15 mouse cellular contexts compared by ENCODE assay signal in the genomic region with DNA sequence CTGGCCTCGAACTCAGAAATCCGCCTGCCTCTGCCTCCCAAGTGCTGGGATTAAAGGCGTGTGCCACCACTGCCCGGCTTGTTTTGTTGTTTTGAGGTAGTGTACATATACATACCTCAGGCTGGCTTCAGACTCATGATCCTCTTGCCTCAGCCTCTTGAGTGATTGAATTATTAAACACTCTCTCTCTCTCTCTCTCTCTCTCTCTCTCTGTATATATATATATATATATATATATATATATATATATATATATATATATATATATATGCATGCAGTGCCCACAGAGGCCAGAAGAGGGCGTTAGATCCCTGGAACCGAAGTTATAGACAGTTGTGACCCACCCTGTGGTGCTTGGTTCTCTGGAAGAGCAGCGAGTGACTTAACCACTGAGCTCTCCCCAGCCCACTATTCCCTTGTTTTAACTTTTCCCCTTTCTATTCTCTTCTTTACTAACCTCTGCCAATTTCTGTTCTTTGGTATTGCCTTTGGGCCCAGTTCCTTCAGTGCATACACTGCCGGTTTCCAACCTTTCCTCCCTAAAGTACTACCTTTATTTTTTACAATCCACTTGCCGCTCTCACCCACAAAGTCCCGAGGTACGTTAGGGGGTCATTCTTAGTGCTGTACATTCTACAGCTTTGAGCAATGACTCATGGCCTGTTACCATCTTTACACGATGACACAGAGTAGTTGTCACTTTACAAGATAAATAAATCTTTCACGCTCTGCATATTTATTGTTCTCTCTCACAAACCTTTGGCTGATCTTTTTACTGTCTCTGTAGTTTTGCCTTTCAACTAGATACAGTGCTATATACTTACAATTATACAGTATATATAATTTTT. TPM values are rescaled to one million over a fixed set of nuclear protein-coding genes. Genes with fewer than 3 reads are reported as not detected.
A peak's percentile ranks its signal among the peaks of the same experiment; 100 is the strongest.
DNase-seq lines count a peak whose midpoint lies in the region; ATAC-seq and TF ChIP-seq lines count a peak whose summit lies in the region.
"Had no signal": no experiment of that assay in that cellular context is flagged by ENCODE, and none has a peak within 500 bp of the region (broad histone marks: within the 10 kb centered on the region; RNA-seq: fewer than 3 reads in every experiment).

No protein-coding gene starts in this region.

- no peak for DNase-seq in liver, adult 2 months (ENCODE audit: extremely low read depth, low read depth, low spot score)
- DNase-seq in liver, embryonic 11.5 days (ENCODE audit: low spot score), result no peak
- no peak for DNase-seq in CH12.LX (ENCODE audit: extremely low read depth)
- peak; percentile 47 for DNase-seq in NIH3T3 (ENCODE audit: low read depth)
- peak; percentile 44 for DNase-seq in naive thymus-derived CD4-positive, alpha-beta T cell, adult 2 months (ENCODE audit: low read depth)
- DNase-seq in hindbrain, embryonic 11.5 days (ENCODE audit: low spot score), result no peak
- DNase-seq: adrenal gland, adult 8-10 months; gastrocnemius, postnatal 36 days; kidney, postnatal 25 days; thymus, postnatal 25 days had no signal

- TF ChIP-seq POLR2A in liver, adult 2 months (IDR thresholded peaks at IDR 0.05; ENCODE audit: extremely low read depth, insufficient read depth, low read length), result no peak
- TF ChIP-seq POLR2A in CH12.LX (IDR thresholded peaks at IDR 0.05; ENCODE audit: low read depth, low read length), result no peak

- dilution Hi-C loops in CH12.LX (cut with MboI; ENCODE audit: extremely low pct_ligation_motif_present, extremely low pct_unique_long_range_greater_than_20kb, low sequenced_read_pairs), result no loop called here

- no peak; the same call in 1 of the 2 replicates for TF ChIP-seq RAD21 in CH12.LX (IDR thresholded peaks at IDR 0.05; ENCODE audit: low read depth, low read length)

- 76% methylated on average over 13 of the region's 13 CpGs for whole genome bisulfite sequencing in liver, adult 2 months
- 71% methylated on average over 13 of the region's 13 CpGs for WGBS in liver, embryonic 11.5 days
- WGBS in hindbrain, embryonic 11.5 days, result 77% methylated on average over 13 of the region's 13 CpGs
- 87% methylated on average over 13 of the region's 13 CpGs for WGBS in forebrain, embryonic 13.5 days

- TF ChIP-seq CTCF in liver, adult 2 months (IDR thresholded peaks at IDR 0.05; ENCODE audit: low read depth, low read length), result peak; percentile 32; the same call in 1 of the 2 replicates
- TF ChIP-seq CTCF in CH12.LX (conservative IDR thresholded peaks at IDR 0.05 in 1 of 2, IDR thresholded peaks at IDR 0.05 in 1 of 2; ENCODE audit: low read depth in 2 of 2, low read length in 2 of 2), result 0 out of 4 replicates have a peak, but pooled peaks of 1 of the 2 experiments have one; percentile 23

- H3K36me3 ChIP-seq in liver, adult 2 months (ENCODE audit: control insufficient read depth, insufficient read depth, low read length), result no peaks in the 10 kb centered on the region
- no peaks in the 10 kb centered on the region for H3K36me3 ChIP-seq in liver, embryonic 11.5 days (ENCODE audit: control insufficient read depth, insufficient read depth, low read length)
- no peaks in the 10 kb centered on the region for H3K36me3 ChIP-seq in CH12.LX (replicated peaks in 1 of 2; ENCODE audit: control insufficient read depth in 1 of 2, insufficient read depth in 1 of 2, low read length in 1 of 2)
- H3K36me3 ChIP-seq in hindbrain, embryonic 11.5 days (ENCODE audit: control insufficient read depth, insufficient read depth, low read length), result no peaks in the 10 kb centered on the region
- no peaks in the 10 kb centered on the region for H3K36me3 ChIP-seq in forebrain, embryonic 13.5 days (ENCODE audit: poor library complexity, severe bottlenecking)
- H3K36me3 ChIP-seq: embryonic facial prominence, embryonic 15.5 days; forebrain, embryonic 15.5 days; heart, embryonic 15.5 days had no signal

- H3K4me3 ChIP-seq in liver, adult 2 months (ENCODE audit: insufficient read depth, low read depth, low read length), result no peak overlapping the region
- no peak overlapping the region for H3K4me3 ChIP-seq in liver, embryonic 11.5 days (ENCODE audit: low read depth, low read length)
- H3K4me3 ChIP-seq in CH12.LX (replicated peaks in 1 of 3; ENCODE audit: low read depth in 2 of 3, low read length in 2 of 3, poor library complexity in 1 of 3), result no peak overlapping the region
- H3K4me3 ChIP-seq in hindbrain, embryonic 11.5 days (ENCODE audit: low read depth, low read length), result no peak overlapping the region
- H3K4me3 ChIP-seq in forebrain, embryonic 13.5 days, result no peak overlapping the region
- H3K4me3 ChIP-seq: embryonic facial prominence, embryonic 15.5 days; forebrain, embryonic 15.5 days; heart, embryonic 15.5 days had no signal

- H3K27ac ChIP-seq in liver, adult 2 months (replicated peaks; ENCODE audit: insufficient read depth, low read depth, low read length), result no peak overlapping the region
- H3K27ac ChIP-seq in liver, embryonic 11.5 days (ENCODE audit: low read depth, low read length), result no peak overlapping the region
- H3K27ac ChIP-seq in CH12.LX (ENCODE audit: insufficient read depth, low read depth), result no peak overlapping the region
- no peak overlapping the region for H3K27ac ChIP-seq in hindbrain, embryonic 11.5 days (ENCODE audit: low read depth, low read length)
- no peak overlapping the region for H3K27ac ChIP-seq in forebrain, embryonic 13.5 days
- H3K27ac ChIP-seq: embryonic facial prominence, embryonic 15.5 days; forebrain, embryonic 15.5 days; heart, embryonic 15.5 days had no signal

- no peak for ATAC-seq in liver, embryonic 11.5 days (replicated peaks; ENCODE audit: low FRiP score)
- no peak for ATAC-seq in hindbrain, embryonic 11.5 days (ENCODE audit: low FRiP score)
- no peak for ATAC-seq in forebrain, embryonic 13.5 days
- ATAC-seq: forebrain, embryonic 15.5 days; hindbrain, embryonic 16.5 days had no signal

- no peak overlapping the region for H3K9ac ChIP-seq in liver, adult 2 months (ENCODE audit: low read depth, low read length)
- no peak overlapping the region for H3K9ac ChIP-seq in liver, embryonic 11.5 days (ENCODE audit: low read depth, low read length)
- no peak overlapping the region for H3K9ac ChIP-seq in CH12.LX (ENCODE audit: insufficient read depth, low read depth)
- no peak overlapping the region for H3K9ac ChIP-seq in hindbrain, embryonic 11.5 days (ENCODE audit: low read depth, low read length)
- no peak overlapping the region for H3K9ac ChIP-seq in forebrain, embryonic 13.5 days
- H3K9ac ChIP-seq: embryonic facial prominence, embryonic 15.5 days; forebrain, embryonic 15.5 days; heart, embryonic 15.5 days had no signal

- H3K9me3 ChIP-seq in liver, embryonic 11.5 days (ENCODE audit: control insufficient read depth, low read length), result no peaks in the 10 kb centered on the region
- H3K9me3 ChIP-seq in CH12.LX (replicated peaks; ENCODE audit: low read length), result no peaks in the 10 kb centered on the region
- H3K9me3 ChIP-seq in hindbrain, embryonic 11.5 days (ENCODE audit: control insufficient read depth, low read length), result no peaks in the 10 kb centered on the region
- no peaks in the 10 kb centered on the region for H3K9me3 ChIP-seq in forebrain, embryonic 13.5 days (replicated peaks)
- H3K9me3 ChIP-seq: embryonic facial prominence, embryonic 15.5 days; forebrain, embryonic 15.5 days; heart, embryonic 15.5 days had no signal

- no peaks in the 10 kb centered on the region for H3K27me3 ChIP-seq in liver, adult 2 months (ENCODE audit: control insufficient read depth, insufficient read depth, low read length)
- no peaks in the 10 kb centered on the region for H3K27me3 ChIP-seq in liver, embryonic 11.5 days (replicated peaks; ENCODE audit: control insufficient read depth, insufficient read depth, low read length)
- no peaks in the 10 kb centered on the region for H3K27me3 ChIP-seq in CH12.LX (replicated peaks)
- H3K27me3 ChIP-seq in hindbrain, embryonic 11.5 days (ENCODE audit: control insufficient read depth, insufficient read depth, low read length), result no peaks in the 10 kb centered on the region
- H3K27me3 ChIP-seq in forebrain, embryonic 13.5 days, result no peaks in the 10 kb centered on the region
- H3K27me3 ChIP-seq: embryonic facial prominence, embryonic 15.5 days; forebrain, embryonic 15.5 days; heart, embryonic 15.5 days had no signal

- H3K4me2 ChIP-seq in liver, embryonic 11.5 days, result no peak overlapping the region
- H3K4me2 ChIP-seq in CH12.LX (ENCODE audit: insufficient read depth, low read depth, poor library complexity, severe bottlenecking), result no peak overlapping the region
- no peak overlapping the region for H3K4me2 ChIP-seq in hindbrain, embryonic 11.5 days (replicated peaks; ENCODE audit: low read depth, low read length)
- H3K4me2 ChIP-seq in forebrain, embryonic 13.5 days, result no peak overlapping the region
- H3K4me2 ChIP-seq: embryonic facial prominence, embryonic 15.5 days; forebrain, embryonic 15.5 days; heart, embryonic 15.5 days had no signal

- in situ Hi-C loops in CH12.LX (cut with MboI; ENCODE audit: low pct_ligation_motif_present, low pct_unique_long_range_greater_than_20kb, low sequenced_read_pairs), result loop anchor here (5.0 kb wide), 1 partner anchor 60 kb away; no protein-coding TSS in a partner anchor

- H3K4me1 ChIP-seq in liver, adult 2 months (ENCODE audit: control insufficient read depth, insufficient read depth, low read length), result no peaks in the 10 kb centered on the region
- peaks cover 5% of the 10 kb centered on the region for H3K4me1 ChIP-seq in liver, embryonic 11.5 days (replicated peaks; ENCODE audit: control insufficient read depth, insufficient read depth, low read length)
- H3K4me1 ChIP-seq in CH12.LX (ENCODE audit: control insufficient read depth in 1 of 2, insufficient read depth in 2 of 2), result peaks cover 2 to 13% of the 10 kb centered on the region in 2 experiments; a peak in 2 of 4 replicates
- no peaks in the 10 kb centered on the region for H3K4me1 ChIP-seq in hindbrain, embryonic 11.5 days (replicated peaks; ENCODE audit: control insufficient read depth, insufficient read depth, low read length)
- H3K4me1 ChIP-seq in forebrain, embryonic 13.5 days, result no peaks in the 10 kb centered on the region
- H3K4me1 ChIP-seq: forebrain, embryonic 15.5 days had no signal

- no peaks in the 10 kb centered on the region for H3K79me2 ChIP-seq in liver, adult 2 months (ENCODE audit: control insufficient read depth, insufficient read depth, low read length)
- H3K79me2 ChIP-seq in CH12.LX (replicated peaks; ENCODE audit: control insufficient read depth, extremely low read depth, insufficient read depth, poor library complexity, severe bottlenecking), result no peaks in the 10 kb centered on the region

- no peak for TF ChIP-seq EP300 in CH12.LX (IDR thresholded peaks at IDR 0.05; ENCODE audit: low read length)

TF ChIP-seq in CH12.LX, 34 proteins besides CTCF, POLR2A, EP300 and RAD21 (continues in another document):
- TF ChIP-seq TBP (conservative IDR thresholded peaks at IDR 0.05; ENCODE audit: low read depth, low read length), result no peak

RNA-seq across cellular contexts. Expression of a gene that starts 13.5 kb away (rescaled TPM):
- 8.1 and 8.9 TPM in 2 replicates for total RNA-seq in liver, adult 2 months (2014; rRNA removed)
- polyA plus RNA-seq in liver, adult 2 months (2012; rRNA removed), result 3.2 and 4.1 TPM in 2 replicates
- 26.2 and 28.3 TPM in 2 replicates for polyA plus RNA-seq in liver, embryonic 11.5 days (2014; fragmentation: Nextera tagmentation; extraction: Ambion mirVana)
- total RNA-seq in CH12.LX (2012; rRNA removed) (38.2 and 43.7 TPM in 2 replicates), CH12.LX (2014; rRNA removed) (75.6 and 75.9 TPM in 2 replicates)
- 58.6 and 60.1 TPM in 2 replicates for polyA plus RNA-seq in CH12.LX (2012; ENCODE audit: insufficient read length, low read depth)
- 47.1 and 49.0 TPM in 2 replicates for polyA plus RNA-seq in hindbrain, embryonic 11.5 days (2014; fragmentation: Nextera tagmentation; extraction: Ambion mirVana)
- polyA plus RNA-seq in forebrain, embryonic 13.5 days (2015; fragmentation: Nextera tagmentation; extraction: Ambion mirVana), result 26.7 and 30.1 TPM in 2 replicates

Comparison
In these comparisons a context has a peak if more than half of its experiments do, and no peak if none do; other contexts are left out.
1. DNase-seq: peak in NIH3T3 (single experiment) and naive thymus-derived CD4-positive, alpha-beta T cell, adult 2 months (single experiment); none in liver, adult 2 months (single experiment), liver, embryonic 11.5 days (single experiment), CH12.LX (single experiment) and hindbrain, embryonic 11.5 days (single experiment).